Mouse (Mus musculus) bone marrow macrophage, adult 2 months (primary cell): ENCODE measurements at regions not wholly inside any gene's neighbourhood (a gene's known extent, or its start where the extent isn't known, plus 50 kb on each side); places are given as distances from the start of the nearest gene placed in this dataset.

ENCODE experiments used
- H3K27ac ChIP-seq: 2 replicates; pipeline ENCODE4 v1.5.1; 2012; ENCODE audit warnings: low read depth, low read length; ENCODE audit not compliant: insufficient read depth
- H3K4me1 ChIP-seq: 2 replicates; pipeline ENCODE4 v1.6.1; 2012; ENCODE audit warnings: low read length; ENCODE audit not compliant: control insufficient read depth, insufficient read depth
- H3K4me3 ChIP-seq: 2 replicates; pipeline ENCODE4 v1.5.1; 2012; ENCODE audit warnings: mild to moderate bottlenecking, low read length, moderate library complexity; ENCODE audit not compliant: insufficient read depth
- CTCF ChIP-seq: IDR thresholded peaks from 2 replicates; pipeline ENCODE4 v1.5.1; 2012; ENCODE audit warnings: low read depth, mild to moderate bottlenecking, low read length, moderate library complexity
- POLR2A ChIP-seq: IDR thresholded peaks from 2 replicates; pipeline ENCODE4 v1.6.1; 2012; ENCODE audit warnings: mild to moderate bottlenecking, low read depth, low read length, borderline replicate concordance

- H3K4me1 ChIP-seq, result no peaks in the 10 kb centered on the region
- no peak overlapping the region for H3K4me3 ChIP-seq
- H3K27ac ChIP-seq, result no peak overlapping the region
- TF ChIP-seq CTCF, result no peak
- TF ChIP-seq POLR2A, result no peak
Observed at GRCm38 (mm10) chr3:70783142-70783541, 775.7 kb downstream of the Otol1 start.

- peaks cover 12% of the 10 kb centered on the region for H3K4me1 ChIP-seq
- no peak overlapping the region for H3K4me3 ChIP-seq
- no peak for TF ChIP-seq POLR2A
- no peak for TF ChIP-seq CTCF
- no peak overlapping the region for H3K27ac ChIP-seq
Observed at GRCm38 (mm10) chr3:70802230-70802629, 794.8 kb downstream of the Otol1 start.

GRCm38 (mm10) chr3:70803411-70803810 lies 796.0 kb downstream of the Otol1 start:
- TF ChIP-seq POLR2A, result no peak
- TF ChIP-seq CTCF, result no peak
- peaks cover 12% of the 10 kb centered on the region for H3K4me1 ChIP-seq
- H3K4me3 ChIP-seq, result no peak overlapping the region
- H3K27ac ChIP-seq, result peak overlapping the region; percentile 4; the same call in 1 of the 2 replicates

GRCm38 (mm10) chr3:70803885-70804284 lies 796.5 kb downstream of the Otol1 start:
- no peak overlapping the region for H3K4me3 ChIP-seq
- TF ChIP-seq CTCF, result no peak
- TF ChIP-seq POLR2A, result no peak
- H3K4me1 ChIP-seq, result peaks cover 12% of the 10 kb centered on the region
- no peak overlapping the region for H3K27ac ChIP-seq

GRCm38 (mm10) chr3:70807170-70807569 lies 799.8 kb downstream of the Otol1 start:
- peak overlapping the region; percentile 5; the same call in 1 of the 2 replicates for H3K4me3 ChIP-seq
- TF ChIP-seq POLR2A, result no peak
- no peak for TF ChIP-seq CTCF

More at GRCm38 (mm10) chr3:70807170-70807569, 799.8 kb downstream of the Otol1 start:
- peaks cover 12% of the 10 kb centered on the region for H3K4me1 ChIP-seq
- no peak overlapping the region for H3K27ac ChIP-seq
